Mouse (Mus musculus) cerebellum, adult 2 months (tissue): Measurements from ENCODE around the gene Thsd4. TPM values are rescaled to one million over a fixed set of nuclear protein-coding genes. Genes with fewer than 3 reads are reported as not detected.

Experiments
- DNase-seq, 2 experiments: peaks; one replicate each; pipeline ENCODE4 v3.0.0; 2021
- H3K27ac ChIP-seq: fragments of 200-500 bp; 2 replicates; pipeline ENCODE4 v1.5.1; 2012; ENCODE audit warnings: low read length, control low read depth, inconsistent platforms; ENCODE audit not compliant: insufficient read depth
- H3K27me3 ChIP-seq: fragments of 200-500 bp; 2 replicates; pipeline ENCODE4 v1.6.1; 2012; ENCODE audit warnings: inconsistent platforms, mild to moderate bottlenecking, low read length, moderate library complexity; ENCODE audit not compliant: control insufficient read depth, insufficient read depth
- H3K4me1 ChIP-seq: fragments of 200-500 bp; 2 replicates; pipeline ENCODE4 v1.6.1; 2011; ENCODE audit warnings: low read length; ENCODE audit not compliant: control insufficient read depth, insufficient read depth
- H3K4me3 ChIP-seq: fragments of 200-500 bp; replicated peaks from 2 replicates; pipeline ENCODE3; 2011; ENCODE audit warnings: mild to moderate bottlenecking, low read depth, low read length, control low read depth; ENCODE audit not compliant: insufficient read depth
- CTCF ChIP-seq: fragments of 200-500 bp; IDR thresholded peaks from 2 replicates; pipeline ENCODE4 v1.5.1; 2011; ENCODE audit warnings: low read depth, mild to moderate bottlenecking, control low read depth, low read length, moderate library complexity, borderline replicate concordance; ENCODE audit not compliant: insufficient read depth
- POLR2A ChIP-seq: fragments of 200-500 bp; IDR thresholded peaks from 2 replicates; pipeline ENCODE4 v1.6.1; 2011; ENCODE audit warnings: low read length, control low read depth, borderline replicate concordance; ENCODE audit not compliant: insufficient read depth
- WGBS: fragments of 180-500 bp; shearing (Covaris S2); methylation state at CpG from one replicate; pipeline ENCODE4 v1.1.7; 2018; 5-methylcytosine and 5-hydroxymethylcytosine counted together
- polyA plus RNA-seq: library from polyadenylated mRNA; depleted of rRNA; stranded (reverse); fragments of >200 nt; gene quantifications from 2 replicates; pipeline ENCODE4 v1.2.3, GENCODE M21; 2012

Thsd4 gene
- polyA plus RNA-seq, 1 experiment, result 2.7 TPM

DNA sequence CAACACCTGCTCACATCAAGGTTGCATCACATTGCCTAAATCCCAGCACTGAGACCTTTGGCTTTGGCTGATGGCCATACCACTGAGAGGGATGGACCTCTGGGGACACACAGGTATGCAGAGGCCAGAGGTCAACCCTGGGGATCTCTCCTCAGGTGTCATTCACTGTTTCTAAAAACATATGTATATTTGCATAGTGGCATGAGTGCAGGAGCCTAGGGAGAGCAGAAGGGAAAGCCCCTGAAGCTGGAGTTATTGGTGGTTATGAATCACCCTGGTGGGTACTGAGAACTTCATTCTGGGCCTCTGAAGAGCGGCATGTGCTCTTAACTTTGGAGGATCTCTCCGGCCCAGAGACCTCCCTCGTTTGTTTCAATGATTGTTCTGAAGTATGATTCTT is 235.5 kb downstream of the Thsd4 start:
- Histone ChIP-seq H3K4me1 (no peaks in the 10 kb centered on the region), H3K4me3 (no peak overlapping the region), H3K27me3 (no peaks in the 10 kb centered on the region), H3K27ac (no peak overlapping the region)
- 97% methylated on average over 3 of the region's 3 CpGs for WGBS
- TF ChIP-seq POLR2A (no peak), CTCF (no peak)
- DNase-seq, result no peak

DNA sequence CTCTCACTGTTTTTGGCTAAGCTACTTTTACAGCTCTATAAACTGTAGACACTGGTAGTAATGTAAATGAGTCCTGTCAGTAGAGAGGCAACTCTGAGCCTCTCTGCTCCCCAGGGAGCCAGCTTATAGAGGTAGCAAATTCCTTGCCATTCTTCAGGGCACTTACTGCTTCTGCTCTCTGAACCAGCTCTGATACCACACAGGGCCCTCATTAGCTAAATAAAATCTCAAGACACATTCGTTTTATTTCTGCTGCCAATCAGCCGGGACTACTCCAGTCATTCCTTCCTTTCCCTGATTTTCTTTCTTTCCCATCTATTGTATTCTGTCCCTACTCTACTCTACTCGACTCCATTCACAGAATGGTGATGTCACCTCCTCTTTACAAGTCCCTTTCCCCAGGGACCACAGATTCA is 236.8 kb downstream of the Thsd4 start:
- 45% methylated on average over 3 of the region's 3 CpGs for whole genome bisulfite sequencing
- DNase-seq, result no peak

DNA sequence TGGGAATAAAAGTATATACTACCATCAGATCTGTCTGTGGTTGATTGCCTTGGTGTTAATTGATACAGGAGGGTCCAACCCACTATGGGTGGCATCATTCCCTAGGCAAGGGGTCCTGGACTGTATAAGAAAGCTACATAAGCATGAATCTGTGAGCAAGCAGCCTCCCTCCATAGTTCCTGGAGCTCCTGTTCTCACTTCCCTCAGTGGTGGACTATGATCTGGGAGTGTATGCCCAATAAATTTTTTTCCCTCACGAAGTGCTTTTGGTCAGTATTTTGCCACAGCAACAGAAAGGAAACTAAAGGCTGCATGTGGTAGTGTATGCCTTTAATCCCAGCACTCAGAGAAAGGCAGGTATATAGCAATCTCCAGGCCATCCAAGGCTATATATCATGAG is 237.5 kb downstream of the Thsd4 start:
- H3K27me3 ChIP-seq, result no peaks in the 10 kb centered on the region
- WGBS, result 91% methylated on average over 1 of the region's 1 CpGs
- no peak overlapping the region for H3K4me3 ChIP-seq
- H3K27ac ChIP-seq, result no peak overlapping the region
- no peak for TF ChIP-seq CTCF
- TF ChIP-seq POLR2A, result no peak
- DNase-seq, result no peak
- H3K4me1 ChIP-seq, result no peaks in the 10 kb centered on the region

More for the DNA sequence above, 236.8 kb downstream of the Thsd4 start:
- H3K4me3 ChIP-seq, result no peak overlapping the region
- no peaks in the 10 kb centered on the region for H3K4me1 ChIP-seq
- H3K27me3 ChIP-seq, result no peaks in the 10 kb centered on the region
- H3K27ac ChIP-seq, result no peak overlapping the region
- no peak for TF ChIP-seq POLR2A
- no peak for TF ChIP-seq CTCF

DNA sequence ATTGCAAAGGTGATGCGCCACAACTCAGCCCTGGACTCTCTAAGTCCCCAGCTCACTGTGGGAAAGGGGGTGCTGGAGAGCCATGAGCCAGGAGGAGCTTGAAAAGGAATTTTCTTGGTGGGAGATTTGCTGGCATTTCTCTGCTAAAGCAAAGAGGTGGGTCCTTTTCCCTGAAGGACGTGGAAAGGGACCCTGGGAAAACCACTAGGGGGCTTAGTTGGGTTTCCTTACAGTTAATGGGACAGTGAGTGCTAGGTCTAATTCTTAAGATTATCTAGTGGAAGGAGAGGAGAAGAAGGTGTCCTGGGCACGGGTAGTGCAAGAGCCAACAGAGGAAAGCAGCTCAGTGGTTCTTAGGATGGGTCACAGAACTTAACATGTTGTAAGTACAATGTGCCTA is 238.3 kb downstream of the Thsd4 start:
- 83% methylated on average over 3 of the region's 3 CpGs for WGBS
- TF ChIP-seq CTCF (no peak), POLR2A (no peak)
- no peaks in the 10 kb centered on the region for H3K27me3 ChIP-seq
- no peak overlapping the region for H3K27ac ChIP-seq
- H3K4me1 ChIP-seq, result no peaks in the 10 kb centered on the region
- H3K4me3 ChIP-seq, result no peak overlapping the region
- DNase-seq, result no peak

DNA sequence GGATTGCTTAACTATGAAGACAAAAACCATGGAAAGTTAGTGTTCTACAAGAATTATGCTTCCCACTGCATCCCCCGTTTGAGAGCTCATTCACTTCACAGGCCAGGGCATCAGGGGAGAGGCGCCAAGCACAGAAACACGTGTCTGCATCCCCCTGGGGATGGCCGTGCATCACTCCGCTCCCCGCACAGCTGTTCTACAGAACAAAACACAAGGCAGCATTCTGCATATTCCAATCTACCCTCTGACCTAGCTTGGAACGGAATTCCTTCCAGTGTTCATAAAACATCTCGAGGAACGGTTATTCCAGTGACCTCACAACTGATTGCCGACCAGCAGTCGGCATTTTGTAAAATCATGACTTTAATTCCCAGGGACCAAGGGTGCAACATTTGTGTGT is 240.6 kb downstream of the Thsd4 start:
- no peak overlapping the region for H3K4me3 ChIP-seq
- H3K27me3 ChIP-seq, result no peaks in the 10 kb centered on the region
- no peak for DNase-seq
- H3K4me1 ChIP-seq, result no peaks in the 10 kb centered on the region
- 60% methylated on average over 11 of the region's 11 CpGs for WGBS
- H3K27ac ChIP-seq, result no peak overlapping the region
- TF ChIP-seq CTCF, result no peak
- TF ChIP-seq POLR2A, result no peak

DNA sequence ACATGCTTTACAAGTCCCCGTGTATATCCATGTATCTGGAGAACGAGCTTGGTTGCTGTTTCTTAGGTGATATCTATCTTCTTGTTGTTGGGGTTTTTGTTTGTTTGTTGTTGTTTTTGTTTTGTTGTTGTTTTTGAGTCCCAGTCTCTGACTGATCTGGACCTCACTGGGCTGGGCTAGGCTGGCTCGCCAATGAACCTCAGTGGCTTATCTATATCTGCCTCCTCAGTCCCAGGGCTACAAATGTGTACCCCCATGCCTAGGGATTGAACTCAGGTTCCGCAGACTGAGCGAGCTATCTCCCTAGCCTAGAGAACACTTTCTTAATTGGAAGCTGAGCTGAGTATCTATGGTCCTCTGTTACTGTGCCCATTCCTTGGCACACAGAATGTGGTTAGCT is 241.1 kb downstream of the Thsd4 start:
- Histone ChIP-seq H3K4me3 (no peak overlapping the region), H3K27me3 (no peaks in the 10 kb centered on the region), H3K4me1 (no peaks in the 10 kb centered on the region), H3K27ac (no peak overlapping the region)
- WGBS, result 96% methylated on average over 5 of the region's 5 CpGs
- TF ChIP-seq POLR2A (no peak), CTCF (no peak)
- DNase-seq, result no peak

DNA sequence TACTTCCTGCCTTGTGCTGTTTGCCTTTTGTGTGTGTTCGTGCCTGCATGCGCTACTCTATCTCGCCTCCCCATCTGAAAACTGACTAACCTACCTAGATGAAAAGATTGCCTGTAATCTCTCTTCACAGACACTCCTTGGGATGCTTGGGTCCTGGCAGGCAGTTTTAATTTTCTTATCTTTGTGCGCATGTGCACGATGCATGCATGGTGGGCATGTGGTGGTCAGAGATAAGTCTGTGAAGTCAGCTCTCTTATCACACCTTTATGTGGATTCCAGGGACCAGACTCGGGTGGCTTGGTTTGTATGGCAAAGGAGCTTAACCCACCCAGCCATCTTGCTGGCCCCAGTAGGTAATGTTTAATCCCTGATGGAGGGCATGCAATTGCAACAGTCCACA is 242.3 kb downstream of the Thsd4 start:
- H3K4me3 ChIP-seq, result no peak overlapping the region
- no peaks in the 10 kb centered on the region for H3K27me3 ChIP-seq
- no peak for DNase-seq
- 96% methylated on average over 6 of the region's 6 CpGs for WGBS
- TF ChIP-seq POLR2A (no peak), CTCF (no peak)
- H3K27ac ChIP-seq, result no peak overlapping the region
- no peaks in the 10 kb centered on the region for H3K4me1 ChIP-seq

DNA sequence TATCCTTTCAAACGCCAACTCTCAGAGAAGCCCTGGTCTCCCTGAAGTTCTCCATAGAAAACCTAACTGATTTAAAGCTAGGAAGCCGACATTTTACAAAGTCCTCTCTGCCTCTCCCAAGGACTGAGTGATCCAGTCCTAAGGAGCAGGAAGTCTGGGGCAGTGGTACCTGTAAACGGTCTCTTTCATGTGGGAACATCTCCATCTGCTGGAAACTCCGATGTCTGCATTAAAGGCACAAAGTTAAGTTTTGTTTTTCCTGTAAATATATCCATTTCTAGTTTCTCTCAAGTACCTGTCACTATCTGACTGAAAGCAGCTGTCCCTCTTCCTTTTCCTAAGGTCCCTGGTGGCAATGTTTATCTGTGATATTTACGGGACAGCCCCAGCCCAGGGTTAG is 245.5 kb downstream of the Thsd4 start:
- DNase-seq, result no peak

More for the DNA sequence above, 245.5 kb downstream of the Thsd4 start:
- H3K27ac ChIP-seq, result no peak overlapping the region
- 74% methylated on average over 5 of the region's 5 CpGs for WGBS
- no peak for TF ChIP-seq POLR2A
- peak; percentile 7; the same call in 1 of the 2 replicates for TF ChIP-seq CTCF
- H3K27me3 ChIP-seq, result no peaks in the 10 kb centered on the region
- H3K4me3 ChIP-seq, result no peak overlapping the region
- no peaks in the 10 kb centered on the region for H3K4me1 ChIP-seq
